Mouse (Mus musculus) hindlimb bud, embryonic 11.5 days (tissue): ENCODE measurements around the gene Hecw1.

Experiments used
- DNase-seq: peaks from one replicate; pipeline ENCODE4 v3.0.0-alpha.2; 2012; ENCODE audit warnings: low read depth, low spot score; ENCODE audit errors: extremely low spot score

The Hecw1 gene

GRCm38 (mm10) chr13:14522906-14523269 lies at the start of gene Hecw1:
TSS of gene Hecw1 (minus strand) at chr13:14523228.
- no peak for DNase-seq

- no peak for DNase-seq
Measured at GRCm38 (mm10) chr13:14561336-14561735, 38.3 kb upstream of the Hecw1 start.

- DNase-seq = no peak
Measured at GRCm38 (mm10) chr13:14552628-14553027, 29.6 kb upstream of the Hecw1 start.

- no peak for DNase-seq
Measured at GRCm38 (mm10) chr13:14542860-14543259, 19.8 kb upstream of the Hecw1 start.

GRCm38 (mm10) chr13:14522128-14522905 lies 711 bp downstream of the Hecw1 start:
- DNase-seq = no peak

GRCm38 (mm10) chr13:14521746-14522127 lies 1.3 kb downstream of the Hecw1 start:
- DNase-seq = no peak

GRCm38 (mm10) chr13:14519605-14520004 lies 3.4 kb downstream of the Hecw1 start:
- no peak for DNase-seq

- no peak for DNase-seq
Measured at GRCm38 (mm10) chr13:14517478-14517877, 5.5 kb downstream of the Hecw1 start.

GRCm38 (mm10) chr13:14515106-14515505 lies 7.9 kb downstream of the Hecw1 start:
- DNase-seq = no peak

GRCm38 (mm10) chr13:14513934-14514333 lies 9.1 kb downstream of the Hecw1 start:
- no peak for DNase-seq

- no peak for DNase-seq
Measured at GRCm38 (mm10) chr13:14506765-14507164, 16.3 kb downstream of the Hecw1 start.

GRCm38 (mm10) chr13:14500251-14500650 lies 22.8 kb downstream of the Hecw1 start:
- DNase-seq = no peak

- DNase-seq = no peak
Measured at GRCm38 (mm10) chr13:14498780-14499179, 24.2 kb downstream of the Hecw1 start.

- no peak for DNase-seq
Measured at GRCm38 (mm10) chr13:14496954-14497353, 26.1 kb downstream of the Hecw1 start.

GRCm38 (mm10) chr13:14487812-14488211 lies 35.2 kb downstream of the Hecw1 start:
- no peak for DNase-seq

- DNase-seq = no peak
Measured at GRCm38 (mm10) chr13:14471121-14471520, 51.9 kb downstream of the Hecw1 start.

- DNase-seq = no peak
Measured at GRCm38 (mm10) chr13:14467517-14467916, 55.5 kb downstream of the Hecw1 start.

GRCm38 (mm10) chr13:14461036-14461435 lies 62.0 kb downstream of the Hecw1 start:
- DNase-seq = no peak

- DNase-seq = no peak
Measured at GRCm38 (mm10) chr13:14457043-14457442, 66.0 kb downstream of the Hecw1 start.

- DNase-seq = no peak
Measured at GRCm38 (mm10) chr13:14439540-14439939, 83.5 kb downstream of the Hecw1 start.

- no peak for DNase-seq
Measured at GRCm38 (mm10) chr13:14428845-14429553, 94.0 kb downstream of the Hecw1 start.

- DNase-seq = no peak
Measured at GRCm38 (mm10) chr13:14424836-14425235, 98.2 kb downstream of the Hecw1 start.
